Mouse (Mus musculus) layer of hippocampus, postnatal 10 days (tissue): ENCODE data around the gene Pbx1. TPM values are rescaled to one million over a fixed set of nuclear protein-coding genes. Genes with fewer than 3 reads are reported as not detected.

Source experiments
- DNase-seq, 2 experiments: peaks; one replicate each; pipeline ENCODE4 v3.0.0; 2021; ENCODE audit warnings: low spot score in 2 of 2
- total RNA-seq, 2 experiments: library from RNA; stranded (reverse); gene quantifications; 2 replicates each; pipeline ENCODE4 v1.2.3; 2021

The Pbx1 gene
- total RNA-seq, 2 experiments from 2014 or later = 126 to 143 TPM

- no peak for DNase-seq
These were observed 5.8 kb downstream of the Pbx1 start for GRCm38 (mm10) chr1:168426281-168426680.

- DNase-seq = no peak
These were observed 6.9 kb downstream of the Pbx1 start for GRCm38 (mm10) chr1:168425017-168425705.

GRCm38 (mm10) chr1:168423389-168423930 lies 8.6 kb downstream of the Pbx1 start:
- DNase-seq = no peak

- no peak for DNase-seq
These were observed 13.2 kb downstream of the Pbx1 start for GRCm38 (mm10) chr1:168418903-168419302.

- DNase-seq = no peak
These were observed 14.4 kb downstream of the Pbx1 start for GRCm38 (mm10) chr1:168417626-168418025.

GRCm38 (mm10) chr1:168416729-168417437 lies 15.2 kb downstream of the Pbx1 start:
- DNase-seq = no peak

GRCm38 (mm10) chr1:168410611-168411010 lies 21.5 kb downstream of the Pbx1 start:
- DNase-seq = no peak

- DNase-seq = no peak
These were observed 22.0 kb downstream of the Pbx1 start for GRCm38 (mm10) chr1:168410054-168410453.

- no peak for DNase-seq
These were observed 23.3 kb downstream of the Pbx1 start for GRCm38 (mm10) chr1:168408757-168409156.

GRCm38 (mm10) chr1:168407958-168408357 lies 24.1 kb downstream of the Pbx1 start:
- DNase-seq = no peak

- no peak for DNase-seq
These were observed 25.8 kb downstream of the Pbx1 start for GRCm38 (mm10) chr1:168406291-168406675.

GRCm38 (mm10) chr1:168405645-168406290 lies 26.3 kb downstream of the Pbx1 start:
- no peak for DNase-seq

GRCm38 (mm10) chr1:168403529-168403928 lies 28.5 kb downstream of the Pbx1 start:
- no peak for DNase-seq

GRCm38 (mm10) chr1:168402683-168403082 lies 29.4 kb downstream of the Pbx1 start:
- no peak for DNase-seq

- no peak for DNase-seq
These were observed 36.4 kb downstream of the Pbx1 start for GRCm38 (mm10) chr1:168395523-168396159.

GRCm38 (mm10) chr1:168394535-168394934 lies 37.5 kb downstream of the Pbx1 start:
- DNase-seq = no peak

GRCm38 (mm10) chr1:168393456-168393855 lies 38.6 kb downstream of the Pbx1 start:
- no peak for DNase-seq

- no peak for DNase-seq
These were observed 39.6 kb downstream of the Pbx1 start for GRCm38 (mm10) chr1:168392500-168392853.

GRCm38 (mm10) chr1:168391617-168392499 lies 40.2 kb downstream of the Pbx1 start:
- DNase-seq = peak; percentile 48 to 61

GRCm38 (mm10) chr1:168390748-168391147 lies 41.3 kb downstream of the Pbx1 start:
- no peak for DNase-seq

- no peak for DNase-seq
These were observed 45.9 kb downstream of the Pbx1 start for GRCm38 (mm10) chr1:168386159-168386558.
